8 mouse cellular contexts compared by ENCODE assay signal in genomic region chr12:112151244-112151979, GRCm38 (mm10). TPM values are rescaled to one million over a fixed set of nuclear protein-coding genes. Genes with fewer than 3 reads are reported as not detected.
DNase-seq lines count a peak whose midpoint lies in the region; ATAC-seq and TF ChIP-seq lines count a peak whose summit lies in the region.

No protein-coding gene starts in this region.

- H3K27me3 ChIP-seq in liver, embryonic 11.5 days (replicated peaks; ENCODE audit: control insufficient read depth, insufficient read depth, low read length): peaks cover 20% of the 10 kb centered on the region
- H3K27me3 ChIP-seq in stomach, postnatal 0 days (ENCODE audit: control insufficient read depth, insufficient read depth, low read length): no peaks in the 10 kb centered on the region

- no peak for TF ChIP-seq CTCF in stomach, postnatal 0 days (IDR thresholded peaks at IDR 0.05; ENCODE audit: low read depth)

- no peak for TF ChIP-seq EP300 in stomach, postnatal 0 days (optimal IDR thresholded peaks at IDR 0.05)

- H3K4me2 ChIP-seq in liver, embryonic 11.5 days: no peak overlapping the region
- no peak overlapping the region for H3K4me2 ChIP-seq in stomach, postnatal 0 days (replicated peaks; ENCODE audit: low read depth)

- no peaks in the 10 kb centered on the region for H3K9me3 ChIP-seq in liver, embryonic 11.5 days (ENCODE audit: control insufficient read depth, low read length)
- no peaks in the 10 kb centered on the region for H3K9me3 ChIP-seq in stomach, postnatal 0 days (ENCODE audit: control insufficient read depth, low read length)

- H3K4me1 ChIP-seq in liver, embryonic 11.5 days (replicated peaks; ENCODE audit: control insufficient read depth, insufficient read depth, low read length): peaks cover 16% of the 10 kb centered on the region
- H3K4me1 ChIP-seq in stomach, postnatal 0 days (replicated peaks; ENCODE audit: control insufficient read depth, insufficient read depth): no peaks in the 10 kb centered on the region

- 45% methylated on average over 12 of the region's 12 CpGs for WGBS in liver, embryonic 11.5 days
- 51% methylated on average over 12 of the region's 12 CpGs for WGBS in stomach, postnatal 0 days

- DNase-seq in 3T3-L1 (ENCODE audit: low read depth, low spot score): peak; percentile 7
- peak; percentile 82 for DNase-seq in adrenal gland, postnatal 14 days
- DNase-seq in heart, postnatal 10 days: peak; percentile 49 to 59
- no peak for DNase-seq in liver, embryonic 11.5 days (ENCODE audit: low spot score)
- no peak for DNase-seq in stomach, postnatal 0 days (ENCODE audit: low spot score)
- no peak for DNase-seq in thymus, postnatal 4 days
- no peak for DNase-seq in gastrocnemius, adult 8-10 months (ENCODE audit: low spot score in 2 of 2)
- no peak for DNase-seq in right cerebral cortex, postnatal 14 days

- H3K4me3 ChIP-seq in liver, embryonic 11.5 days (ENCODE audit: low read depth, low read length): no peak overlapping the region
- H3K4me3 ChIP-seq in stomach, postnatal 0 days (ENCODE audit: low read depth, low read length): no peak overlapping the region

- no peak overlapping the region for H3K9ac ChIP-seq in liver, embryonic 11.5 days (ENCODE audit: low read depth, low read length)
- H3K9ac ChIP-seq in stomach, postnatal 0 days (ENCODE audit: low read length): no peak overlapping the region

- ATAC-seq in liver, embryonic 11.5 days (replicated peaks; ENCODE audit: low FRiP score): 0 out of 2 replicates have a peak, but pooled peaks have one; percentile 7
- no peak; the same call in 1 of the 2 replicates for ATAC-seq in stomach, postnatal 0 days (ENCODE audit: low FRiP score, low TSS enrichment)

- H3K27ac ChIP-seq in liver, embryonic 11.5 days (ENCODE audit: low read depth, low read length): peak overlapping the region; percentile 32; the same call in 1 of the 2 replicates
- H3K27ac ChIP-seq in stomach, postnatal 0 days (replicated peaks): peak overlapping the region; percentile 45; the same call in 1 of the 2 replicates

- intact Hi-C loops in heart, postnatal 10 days (cut with DNase I): no loop called here

- no peaks in the 10 kb centered on the region for H3K36me3 ChIP-seq in liver, embryonic 11.5 days (ENCODE audit: control insufficient read depth, insufficient read depth, low read length)
- H3K36me3 ChIP-seq in stomach, postnatal 0 days (ENCODE audit: control insufficient read depth, insufficient read depth, low read length): no peaks in the 10 kb centered on the region

RNA-seq across cellular contexts. Expression of gene Kif26a, which starts 5.4 kb away (rescaled TPM):
- total RNA-seq in adrenal gland, postnatal 14 days (2021): 12.8 and 15.4 TPM in 2 replicates
- 10 to 100 TPM; 33.4 to 33.5 TPM for total RNA-seq in heart, postnatal 10 days (2021)
- 0.52 and 0.59 TPM in 2 replicates for polyA plus RNA-seq in liver, embryonic 11.5 days (2014; fragmentation: Nextera tagmentation; extraction: Ambion mirVana)
- 0.75 and 0.80 TPM in 2 replicates for polyA plus RNA-seq in stomach, postnatal 0 days (2015; fragmentation: Nextera tagmentation; extraction: Ambion mirVana)
- total RNA-seq in gastrocnemius, adult 8-10 months (2022): 1 to 10 TPM; 3.4 to 4.5 (median 3.5) TPM

RNA-seq across cellular contexts. Expression of gene Aspg, which starts 44.9 kb away (rescaled TPM):
- total RNA-seq in adrenal gland, postnatal 14 days (2021): 40.1 and 40.8 TPM in 2 replicates
- total RNA-seq in heart, postnatal 10 days (2021): 1 to 10 TPM; 1.5 to 2.9 TPM
- polyA plus RNA-seq in liver, embryonic 11.5 days (2014; fragmentation: Nextera tagmentation; extraction: Ambion mirVana): 0.38 and 0.73 TPM in 2 replicates
- polyA plus RNA-seq in stomach, postnatal 0 days (2015; fragmentation: Nextera tagmentation; extraction: Ambion mirVana): 6.0 and 6.9 TPM in 2 replicates
- total RNA-seq in gastrocnemius, adult 8-10 months (2022): not detected

Comparison
In these comparisons a context has a peak if more than half of its experiments do, and no peak if none do; other contexts are left out.
1. DNase-seq: peak in 3T3-L1 (single experiment), adrenal gland, postnatal 14 days (single experiment) and heart, postnatal 10 days (2 of 2); none in liver, embryonic 11.5 days (single experiment), stomach, postnatal 0 days (single experiment), thymus, postnatal 4 days (single experiment), gastrocnemius, adult 8-10 months (0 of 2) and right cerebral cortex, postnatal 14 days (single experiment).
2. RNA of gene Aspg, which starts 44.9 kb away (total RNA-seq): 40.1 to 40.8 TPM in adrenal gland, postnatal 14 days; 1.5 to 2.9 TPM in heart, postnatal 10 days and not detected in gastrocnemius, adult 8-10 months; every median in the first group is over 10 times any median in the second.